Mouse (Mus musculus): ENCODE measurements around the gene Ceacam1.
A peak's percentile ranks its signal among the peaks of the same experiment; 100 is the strongest.
"Not testable (repeated sequence)": the region's sequence is repeated elsewhere in the genome, so short reads cannot be mapped to it uniquely, and the experiment has no call there.

Ceacam1 gene

GRCm38 (mm10) chr7:25477091-25477751, at the start of gene Ceacam1:
Gene Ceacam1, minus strand, starts transcription at chr7:25477603.
- peak; percentile 50 for DNase-seq

- not testable (repeated sequence) for DNase-seq
Measured at GRCm38 (mm10) chr7:25516070-25516777, 38.8 kb upstream of the Ceacam1 start.

GRCm38 (mm10) chr7:25515667-25516066, 38.3 kb upstream of the Ceacam1 start:
- DNase-seq, result not testable (repeated sequence)

GRCm38 (mm10) chr7:25509925-25510324, 32.5 kb upstream of the Ceacam1 start:
- DNase-seq, result no peak

- DNase-seq, result no peak
Measured at GRCm38 (mm10) chr7:25494649-25495048, 17.2 kb upstream of the Ceacam1 start.

- not testable (repeated sequence) for DNase-seq
Measured at GRCm38 (mm10) chr7:25490698-25491097, 13.3 kb upstream of the Ceacam1 start.

GRCm38 (mm10) chr7:25489382-25489781, 12.0 kb upstream of the Ceacam1 start:
- DNase-seq, result not testable (repeated sequence)

- DNase-seq, result peak; percentile 31
Measured at GRCm38 (mm10) chr7:25486186-25486585, 8.8 kb upstream of the Ceacam1 start.

- no peak for DNase-seq
Measured at GRCm38 (mm10) chr7:25485061-25485460, 7.7 kb upstream of the Ceacam1 start.

GRCm38 (mm10) chr7:25483133-25483735, 5.8 kb upstream of the Ceacam1 start:
- no peak for DNase-seq

GRCm38 (mm10) chr7:25480791-25481190, 3.4 kb upstream of the Ceacam1 start:
- not testable (repeated sequence) for DNase-seq

- peak; percentile 29 for DNase-seq
Measured at GRCm38 (mm10) chr7:25479440-25479839, 2.0 kb upstream of the Ceacam1 start.

GRCm38 (mm10) chr7:25477752-25478093, 320 bp upstream of the Ceacam1 start:
- DNase-seq, result not testable (repeated sequence)

GRCm38 (mm10) chr7:25471821-25472220, 5.6 kb downstream of the Ceacam1 start:
- not testable (repeated sequence) for DNase-seq

- not testable (repeated sequence) for DNase-seq
Measured at GRCm38 (mm10) chr7:25465586-25465985, 11.8 kb downstream of the Ceacam1 start.

- DNase-seq, result no peak
Measured at GRCm38 (mm10) chr7:25465010-25465409, 12.4 kb downstream of the Ceacam1 start.

- DNase-seq, result not testable (repeated sequence)
Measured at GRCm38 (mm10) chr7:25462033-25462337, 15.4 kb downstream of the Ceacam1 start.

GRCm38 (mm10) chr7:25461336-25462032, 15.9 kb downstream of the Ceacam1 start:
- not testable (repeated sequence) for DNase-seq

- DNase-seq, result no peak
Measured at GRCm38 (mm10) chr7:25452103-25452502, 25.3 kb downstream of the Ceacam1 start.

GRCm38 (mm10) chr7:25449913-25450890, 27.2 kb downstream of the Ceacam1 start:
- no peak for DNase-seq

- DNase-seq, result no peak
Measured at GRCm38 (mm10) chr7:25440816-25441153, 36.6 kb downstream of the Ceacam1 start.

Data from thymus, postnatal 14 days (tissue).